Mouse (Mus musculus): ENCODE measurements around the gene Mri1. TPM values are rescaled to one million over a fixed set of nuclear protein-coding genes. Genes with fewer than 3 reads are reported as not detected.

Mri1 gene
- polyA plus RNA-seq, 1 experiment from 2014 or later: 36.1 TPM

DNA sequence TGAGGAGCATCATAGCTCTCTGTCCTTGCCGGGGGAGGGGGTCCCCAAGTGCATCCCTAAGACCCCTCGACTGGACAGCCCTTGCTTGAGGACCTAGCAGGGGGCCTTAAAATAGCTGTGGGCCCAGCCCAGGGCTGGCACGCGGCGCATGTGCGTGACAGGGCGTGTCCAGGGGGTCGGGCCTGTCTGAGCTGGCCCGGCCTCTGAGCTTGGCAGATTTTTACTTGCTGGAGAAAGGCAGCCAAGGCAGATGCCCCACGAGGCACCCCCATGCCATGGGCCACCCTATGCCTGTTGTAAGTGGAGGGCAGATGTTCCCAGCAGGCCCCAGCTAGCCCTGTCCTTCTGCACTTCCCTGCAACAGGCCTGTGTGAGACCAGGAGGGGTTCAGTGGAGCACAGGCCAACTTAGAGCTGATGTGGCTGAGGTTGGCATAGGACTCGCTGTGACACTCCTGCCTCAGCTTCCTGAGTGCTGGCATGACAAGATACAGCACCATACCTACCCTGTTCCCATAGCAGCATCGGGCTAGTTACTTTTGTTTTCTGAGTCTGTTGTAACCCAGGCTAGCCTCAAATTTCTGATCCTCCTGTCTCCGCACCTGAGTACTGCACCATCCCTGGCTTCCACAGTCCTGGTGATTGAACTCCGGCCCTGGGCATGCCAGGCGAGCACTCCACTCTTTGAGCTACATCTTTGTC, 55.4 kb downstream of the Mri1 start:
- peaks cover 15% of the 10 kb centered on the region; the same call in 1 of the 2 replicates for H3K36me3 ChIP-seq
- WGBS: 32% methylated on average over 15 of the region's 15 CpGs
- peak; percentile 16; the same call in 1 of the 2 replicates for ATAC-seq (replicated peaks; ENCODE audit: insufficient number of reproducible peaks, insufficient read depth, low FRiP score, low read depth)
- peak overlapping the region; percentile 88 for H3K4me2 ChIP-seq
- H3K27ac ChIP-seq: peak overlapping the region; percentile 97
- H3K4me3 ChIP-seq: peak overlapping the region; percentile 76
- peaks cover 68% of the 10 kb centered on the region for H3K4me1 ChIP-seq (replicated peaks)
- H3K9ac ChIP-seq: peak overlapping the region; percentile 92
- no peaks in the 10 kb centered on the region for H3K27me3 ChIP-seq
- H3K9me3 ChIP-seq (replicated peaks): no peaks in the 10 kb centered on the region

DNA sequence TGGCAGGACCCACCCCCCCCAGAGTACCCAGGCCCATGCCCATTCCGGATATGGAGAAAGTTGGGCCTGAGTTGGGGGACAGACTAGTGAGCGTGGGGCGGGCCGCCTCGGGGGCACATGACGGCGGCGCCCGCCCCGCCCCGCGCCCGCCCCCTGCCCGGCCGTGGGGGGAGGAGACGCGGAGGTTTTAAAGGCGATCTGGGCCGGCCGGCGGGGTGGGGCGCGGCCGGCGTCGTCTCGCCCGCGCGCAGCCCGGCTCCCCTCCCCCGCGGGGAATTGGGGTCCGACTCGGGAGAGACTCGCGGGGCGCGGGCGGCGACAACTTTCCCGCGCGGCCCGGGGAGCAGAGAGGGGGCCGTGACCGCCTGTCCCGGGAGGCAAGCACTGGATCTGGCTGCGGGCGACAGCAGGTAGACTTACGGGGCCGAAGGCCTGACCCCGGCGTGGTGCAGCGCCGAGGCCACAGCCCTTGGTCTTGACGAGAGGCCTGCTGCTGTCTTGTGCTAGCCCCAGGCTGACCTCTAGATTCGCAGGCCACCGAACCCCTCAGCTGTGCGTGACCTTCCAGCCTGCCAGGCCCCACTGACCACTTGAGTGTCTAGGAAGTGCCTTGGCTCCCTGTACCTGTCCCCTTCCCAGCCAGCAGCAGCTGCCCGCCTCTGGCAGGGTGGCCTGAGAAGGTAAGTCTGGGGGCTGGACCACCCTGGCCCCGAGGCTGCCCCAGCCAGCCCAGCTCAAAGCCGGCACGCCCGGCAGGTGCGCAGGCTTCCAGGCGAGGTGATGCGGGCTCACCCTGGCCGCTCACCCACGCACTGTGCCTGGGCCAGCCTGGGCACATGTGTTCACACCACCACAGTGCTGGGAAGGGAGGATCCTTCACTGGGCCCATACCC, 56.2 kb downstream of the Mri1 start:
- Histone ChIP-seq H3K4me3 (peak overlapping the region; percentile 76), H3K9me3 (replicated peaks) (no peaks in the 10 kb centered on the region), H3K9ac (peak overlapping the region; percentile 92), H3K4me2 (peak overlapping the region; percentile 88), H3K27ac (peak overlapping the region; percentile 97), H3K4me1 (replicated peaks) (peaks cover 68% of the 10 kb centered on the region), H3K36me3 (peaks cover 11% of the 10 kb centered on the region; the same call in 1 of the 2 replicates), H3K27me3 (no peaks in the 10 kb centered on the region)
- peak; percentile 44 for ATAC-seq (replicated peaks; ENCODE audit: insufficient number of reproducible peaks, insufficient read depth, low FRiP score, low read depth)
- 1% methylated on average over 60 of the region's 70 CpGs for WGBS

DNA sequence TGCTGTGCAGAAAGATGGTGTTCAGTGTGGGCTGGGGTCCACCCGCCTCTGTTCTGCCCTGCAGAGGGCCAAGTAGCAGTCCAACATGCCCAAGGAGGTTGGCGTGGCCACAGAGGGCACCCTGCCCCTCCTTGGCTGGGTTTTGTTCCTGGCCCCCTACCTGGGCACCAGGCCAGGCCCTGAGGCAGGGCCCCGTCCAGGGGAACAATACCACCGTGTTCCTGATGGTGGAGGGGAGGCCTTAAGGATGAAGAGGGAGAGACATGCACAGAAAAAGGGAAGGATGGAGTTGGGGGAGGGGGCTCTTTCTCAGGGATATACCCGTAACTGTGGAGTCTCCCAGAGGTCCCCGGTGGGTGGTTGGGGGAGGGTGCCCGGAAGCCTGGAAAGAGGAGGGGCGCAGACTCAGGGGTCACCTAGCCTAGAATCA, 57.0 kb downstream of the Mri1 start:
- Histone ChIP-seq H3K4me1 (replicated peaks) (peaks cover 66% of the 10 kb centered on the region), H3K9ac (peak overlapping the region; percentile 92), H3K4me3 (peak overlapping the region; percentile 76), H3K36me3 (peaks cover 5% of the 10 kb centered on the region; the same call in 1 of the 2 replicates), H3K27me3 (no peaks in the 10 kb centered on the region), H3K4me2 (peak overlapping the region; percentile 88), H3K9me3 (replicated peaks) (no peaks in the 10 kb centered on the region), H3K27ac (peak overlapping the region; percentile 97)
- no peak for ATAC-seq (replicated peaks; ENCODE audit: insufficient number of reproducible peaks, insufficient read depth, low FRiP score, low read depth)
- 22% methylated on average over 8 of the region's 8 CpGs for WGBS

MicroRNA genes within 50 kb of the gene (microRNA counts, 519-probe panel; counts per million panel counts)
- microRNA mmu-miR-23a (4,040 counts per million, percentile 91 among the panel's probes with 10 or more counts), microRNA mmu-miR-27a (3,998 counts per million, percentile 91 among the panel's probes with 10 or more counts)

Small RNA genes within 50 kb of the gene (microRNA-seq; reads per million reads assigned to microRNA genes)
- 28,840 reads per million, percentile 98 among the genes with 10 or more reads in this experiment for gene Mir23a
- not detected for gene Mir24-2
- gene Mir27a: 337 reads per million, percentile 67 among the genes with 10 or more reads in this experiment
- not detected for gene Mir3074-2

Other genes with a start within 250 kb of the Mri1 start
- gene 2210011C24Rik, start 245.2 kb downstream of the Mri1 start, polyA plus RNA-seq (2015; fragmentation: Nextera tagmentation; extraction: Ambion mirVana): 0.31 and 0.57 TPM in 2 replicates
- gene Palm3, start 235.9 kb downstream of the Mri1 start, polyA plus RNA-seq (2015; fragmentation: Nextera tagmentation; extraction: Ambion mirVana): 1.2 and 1.9 TPM in 2 replicates
- 5.4 and 6.6 TPM in 2 replicates for gene Il27ra, start 214.7 kb downstream of the Mri1 start, polyA plus RNA-seq (2015; fragmentation: Nextera tagmentation; extraction: Ambion mirVana)
- 0.39 TPM in 1 of 2 replicates, not detected in the other for gene Rln3, start 212.3 kb downstream of the Mri1 start, polyA plus RNA-seq (2015; fragmentation: Nextera tagmentation; extraction: Ambion mirVana)
- 0.71 and 1.3 TPM in 2 replicates for gene Gm10643, start 192.2 kb downstream of the Mri1 start, polyA plus RNA-seq (2015; fragmentation: Nextera tagmentation; extraction: Ambion mirVana)
- 4.5 and 7.4 TPM in 2 replicates for gene Rfx1, start 190.5 kb downstream of the Mri1 start, polyA plus RNA-seq (2015; fragmentation: Nextera tagmentation; extraction: Ambion mirVana)
- gene Dcaf15, start 152.6 kb downstream of the Mri1 start, polyA plus RNA-seq (2015; fragmentation: Nextera tagmentation; extraction: Ambion mirVana): 4.6 and 6.8 TPM in 2 replicates
- 0.04 and 0.29 TPM in 2 replicates for gene Podnl1, start 131.3 kb downstream of the Mri1 start, polyA plus RNA-seq (2015; fragmentation: Nextera tagmentation; extraction: Ambion mirVana)
- gene Cc2d1a, start 109.4 kb downstream of the Mri1 start, polyA plus RNA-seq (2015; fragmentation: Nextera tagmentation; extraction: Ambion mirVana): 11.9 and 18.7 TPM in 2 replicates
- gene 4930432K21Rik, start 109.3 kb downstream of the Mri1 start, polyA plus RNA-seq (2015; fragmentation: Nextera tagmentation; extraction: Ambion mirVana): 0.60 and 0.77 TPM in 2 replicates
- gene Nanos3, start 72.1 kb downstream of the Mri1 start, polyA plus RNA-seq (2015; fragmentation: Nextera tagmentation; extraction: Ambion mirVana): 1.4 and 1.6 TPM in 2 replicates
- gene Zswim4, start 20.3 kb downstream of the Mri1 start, polyA plus RNA-seq (2015; fragmentation: Nextera tagmentation; extraction: Ambion mirVana): 7.6 and 9.7 TPM in 2 replicates
- 290 and 291 TPM in 2 replicates for gene D8Ertd738e, start 7.6 kb downstream of the Mri1 start, polyA plus RNA-seq (2015; fragmentation: Nextera tagmentation; extraction: Ambion mirVana)
- gene Ccdc130, start 13.1 kb upstream of the Mri1 start, polyA plus RNA-seq (2015; fragmentation: Nextera tagmentation; extraction: Ambion mirVana): 15.2 and 15.7 TPM in 2 replicates
- 7.2 and 8.3 TPM in 2 replicates for gene Cacna1a, start 131.1 kb upstream of the Mri1 start, polyA plus RNA-seq (2015; fragmentation: Nextera tagmentation; extraction: Ambion mirVana)

Data from heart, embryonic 15.5 days (tissue).